Mouse (Mus musculus) left cerebral cortex, postnatal 10 days (tissue): ENCODE measurements around the gene Tanc2. TPM values are rescaled to one million over a fixed set of nuclear protein-coding genes. Genes with fewer than 3 reads are reported as not detected.

Source experiments
- DNase-seq, 2 experiments: peaks; one replicate each; pipeline ENCODE4 v3.0.0; 2021 to 2022; ENCODE audit warnings: low spot score in 2 of 2, mixed read lengths in 1 of 2; ENCODE audit errors: extremely low spot score in 1 of 2
- intact Hi-C: fragments of 180-260 bp; cut with DNase I; formaldehyde crosslinking; loops from one replicate; pipeline ENCODE4 v1.15.1; 2025
- microRNA-seq: library from miRNA; unstranded; fragments of <30 nt; microRNA quantifications from one replicate; pipeline ENCODE4 v1.2.0, GENCODE M21; 2022
- total RNA-seq, 2 experiments: library from RNA; stranded (reverse); gene quantifications; 2 replicates each; pipeline ENCODE4 v1.2.3; 2021

Gene Tanc2
- total RNA-seq, 2 experiments from 2014 or later: 247 to 268 TPM

DNA sequence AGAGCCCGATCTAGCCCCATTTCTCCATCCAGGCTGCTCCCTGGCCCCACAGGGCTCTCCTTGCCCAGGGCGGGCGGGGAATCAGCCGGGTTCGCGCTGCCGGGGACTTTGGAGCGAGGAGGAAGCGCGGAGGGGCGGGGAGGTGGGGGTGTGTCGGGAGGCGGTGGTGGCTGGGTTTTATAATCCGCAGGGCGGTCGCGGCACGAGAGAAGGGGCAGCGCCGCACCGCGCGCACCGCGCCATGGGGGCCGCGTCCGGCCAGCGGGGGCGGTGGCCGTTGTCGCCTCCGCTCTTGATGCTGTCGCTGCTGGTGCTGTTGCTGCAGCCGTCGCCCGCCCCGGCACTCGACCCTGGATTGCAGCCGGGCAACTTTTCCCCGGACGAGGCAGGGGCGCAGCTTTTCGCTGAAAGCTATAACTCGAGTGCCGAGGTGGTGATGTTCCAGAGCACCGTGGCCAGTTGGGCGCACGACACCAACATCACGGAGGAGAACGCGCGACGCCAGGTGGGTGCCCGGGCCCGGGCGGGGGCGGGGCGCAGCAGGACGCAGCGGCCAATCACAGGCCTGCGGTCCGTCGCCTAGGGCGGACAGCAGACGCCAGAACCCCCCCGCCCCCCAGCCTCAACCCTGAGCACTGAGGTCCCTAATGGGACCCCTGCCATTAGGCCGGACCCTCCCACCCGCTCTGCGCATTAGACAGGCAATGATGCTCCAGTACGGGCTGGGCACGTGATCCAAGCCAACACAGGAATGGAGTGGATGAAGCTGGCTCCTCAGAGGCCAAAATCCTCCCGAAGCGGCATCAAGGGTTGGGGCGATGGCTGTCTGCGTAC is 378.2 kb downstream of the Tanc2 start, which contains the start of gene Ace:
Gene Ace, plus strand, starts transcription at position 205 of the 834 bp plus-strand sequence.
- intact Hi-C loops: no loop called here

DNA sequence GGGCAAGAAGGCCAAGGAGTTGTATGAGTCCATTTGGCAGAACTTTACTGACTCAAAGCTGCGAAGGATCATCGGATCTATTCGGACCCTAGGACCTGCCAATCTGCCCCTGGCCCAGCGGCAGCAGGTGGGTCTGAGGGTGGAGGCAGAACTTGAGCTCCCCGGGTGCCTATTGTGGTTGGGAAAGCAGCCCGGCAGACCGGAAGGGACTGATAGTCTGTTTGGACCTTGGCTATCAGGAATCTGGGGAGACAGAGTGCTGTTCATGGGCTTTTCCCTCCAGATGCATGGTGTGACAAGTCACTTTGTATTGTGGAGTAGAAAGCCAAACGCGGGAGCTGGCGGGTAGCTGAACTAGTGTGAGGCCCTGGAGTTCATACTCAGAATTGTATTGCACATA is 379.2 kb downstream of the Tanc2 start:
- intact Hi-C loops: no loop called here

More for the DNA sequence above, 378.2 kb downstream of the Tanc2 start, which contains the start of gene Ace:
- peak in 1 of 2 experiments; percentile 64 for DNase-seq

DNA sequence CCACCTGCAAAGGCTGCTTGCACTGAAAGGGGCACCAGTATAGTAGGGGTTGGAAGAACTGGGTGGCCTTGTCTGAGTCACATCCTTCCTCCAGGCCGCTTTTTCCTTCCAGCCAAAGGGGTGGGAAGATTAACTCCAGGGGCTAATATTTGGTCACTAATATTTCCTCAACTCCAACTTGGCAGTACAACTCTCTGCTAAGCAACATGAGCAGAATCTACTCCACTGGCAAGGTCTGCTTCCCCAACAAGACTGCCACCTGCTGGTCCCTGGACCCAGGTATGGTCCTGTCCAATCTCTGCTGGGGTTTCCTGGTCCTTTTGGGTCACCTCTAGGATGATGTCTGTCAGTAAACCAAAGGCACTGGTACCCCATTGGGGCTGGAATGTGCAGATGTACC is 379.7 kb downstream of the Tanc2 start:
- DNase-seq: peak in 1 of 2 experiments; percentile 63
- intact Hi-C loops: no loop called here

More for the DNA sequence above, 379.2 kb downstream of the Tanc2 start:
- DNase-seq: no peak

DNA sequence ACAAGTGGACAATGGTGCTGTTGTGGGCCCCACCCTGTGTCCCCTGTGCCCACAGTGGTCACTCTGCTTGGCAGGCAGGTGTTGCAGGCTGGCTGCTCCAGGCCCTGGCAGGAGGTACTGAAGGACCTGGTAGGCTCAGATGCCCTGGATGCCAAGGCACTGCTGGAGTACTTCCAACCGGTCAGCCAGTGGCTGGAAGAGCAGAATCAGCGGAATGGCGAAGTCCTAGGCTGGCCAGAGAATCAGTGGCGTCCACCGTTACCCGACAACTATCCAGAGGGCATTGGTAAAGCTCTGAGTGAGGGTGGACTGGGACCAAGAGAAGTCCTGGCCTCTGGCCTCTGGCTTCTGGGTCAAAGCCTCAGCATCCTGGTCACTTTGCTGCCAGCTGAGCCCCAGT is 384.8 kb downstream of the Tanc2 start:
- DNase-seq: no peak

DNA sequence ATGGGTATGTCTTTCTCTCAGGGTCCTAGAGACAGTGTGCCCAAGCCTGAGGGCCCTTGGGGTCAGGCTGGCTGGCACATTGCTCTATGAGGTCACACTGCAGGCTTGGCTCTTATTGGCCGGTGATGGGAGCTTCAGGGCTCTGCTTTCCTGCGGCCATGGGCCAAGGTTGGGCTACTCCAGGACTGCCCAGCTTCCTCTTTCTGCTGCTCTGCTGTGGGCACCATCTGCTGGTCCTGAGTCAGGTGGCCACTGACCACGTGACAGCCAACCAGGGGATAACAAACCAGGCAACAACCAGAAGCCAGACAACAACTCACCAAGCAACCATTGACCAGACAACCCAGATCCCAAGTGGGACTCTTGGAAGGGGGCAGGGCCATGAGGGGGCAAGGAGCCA is 385.3 kb downstream of the Tanc2 start:
- no peak for DNase-seq
- intact Hi-C loops: no loop called here

More for the DNA sequence above, 384.8 kb downstream of the Tanc2 start:
- intact Hi-C loops: no loop called here

DNA sequence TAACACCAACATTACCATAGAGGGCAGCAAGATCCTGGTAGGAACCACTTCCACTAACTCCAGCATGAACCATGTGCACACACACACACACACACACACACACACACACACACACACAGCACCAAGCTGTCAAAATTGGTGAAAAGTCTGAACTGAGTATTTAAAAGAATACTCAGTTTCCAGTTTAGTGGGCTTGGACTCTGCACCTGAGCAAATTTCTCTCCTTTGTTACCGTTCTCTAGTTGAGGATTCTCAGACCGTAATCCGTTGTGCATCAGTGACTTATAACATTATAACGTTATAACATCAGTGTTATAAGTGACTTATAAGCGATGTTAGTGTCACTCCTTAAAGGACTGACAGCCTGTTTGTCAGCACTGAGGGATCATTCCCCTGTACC is 385.9 kb downstream of the Tanc2 start:
- DNase-seq: no peak
- intact Hi-C loops: no loop called here

DNA sequence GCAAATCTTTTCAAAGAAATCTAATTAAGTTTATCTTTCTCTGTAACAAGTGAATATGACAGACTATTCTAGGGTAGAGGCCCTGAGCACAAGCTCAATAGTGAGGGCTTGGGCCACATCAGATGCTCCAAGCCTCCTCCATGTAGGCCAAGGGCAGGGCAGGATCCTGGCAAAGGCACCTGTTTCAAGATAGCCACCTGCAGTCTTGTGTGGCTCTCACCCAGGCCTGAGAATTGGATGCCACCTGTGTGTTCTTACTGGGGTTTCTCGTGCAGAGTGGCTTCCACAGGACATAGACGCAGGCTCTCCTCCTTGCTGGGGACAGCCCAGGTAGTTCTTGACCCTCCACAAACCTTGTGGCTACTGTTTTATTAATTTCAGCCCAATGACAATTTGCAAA is 388.4 kb downstream of the Tanc2 start:
- no peak for DNase-seq

DNA sequence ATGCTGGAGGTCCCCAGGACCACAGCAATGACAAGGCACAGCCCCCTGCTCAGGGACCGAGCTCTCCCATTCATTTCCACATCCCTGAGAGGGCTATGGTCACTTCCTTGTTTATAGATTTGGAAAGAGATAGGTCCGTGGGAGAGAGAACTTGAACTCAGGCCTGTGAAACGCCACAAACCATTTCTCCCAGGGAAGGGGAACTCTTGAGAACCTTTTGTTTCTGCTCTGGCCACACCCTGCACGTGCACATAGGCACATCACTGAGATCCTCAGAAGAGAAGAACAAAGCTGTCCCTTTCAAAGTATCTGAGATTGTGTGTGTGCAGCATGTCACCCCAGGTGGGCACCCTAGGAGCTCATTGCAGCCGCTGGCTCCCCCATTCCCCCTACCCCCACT is 388.8 kb downstream of the Tanc2 start:
- DNase-seq: no peak
- intact Hi-C loops: no loop called here

More for the DNA sequence above, 388.4 kb downstream of the Tanc2 start:
- intact Hi-C loops: no loop called here

Small RNA genes within 50 kb of the gene (microRNA-seq; reads per million reads assigned to microRNA genes)
- not detected for gene Gm23990

Other genes starting within 250 kb of the Tanc2 start
- gene March10, start 133.3 kb upstream of the Tanc2 start, total RNA-seq: 1 to 10 TPM in 1 of 2 experiments, under 1 TPM in 1; 0.97 to 1.8 TPM